Mouse (Mus musculus): Measurements from ENCODE around the gene Tesc. TPM values are rescaled to one million over a fixed set of nuclear protein-coding genes. Genes with fewer than 3 reads are reported as not detected.

The Tesc gene
- total RNA-seq (2014; fragmentation: Nextera tagmentation) (not detected in 2 replicates), total RNA-seq (2017) (not detected in 2 replicates)

GRCm38 (mm10) chr5:118027698-118028190, at the start of gene Tesc:
Gene Tesc (plus strand): TSS chr5:118027743.
- no peak for ATAC-seq (replicated peaks; ENCODE audit: low FRiP score, low TSS enrichment, poor library complexity, severe bottlenecking)

GRCm38 (mm10) chr5:117978159-117978697, 49.3 kb upstream of the Tesc start:
- ATAC-seq (replicated peaks; ENCODE audit: low FRiP score, low TSS enrichment, poor library complexity, severe bottlenecking), result no peak

- no peak for ATAC-seq (replicated peaks; ENCODE audit: low FRiP score, low TSS enrichment, poor library complexity, severe bottlenecking)
Measured at GRCm38 (mm10) chr5:117979082-117979481, 48.5 kb upstream of the Tesc start.

GRCm38 (mm10) chr5:117980921-117981320, 46.6 kb upstream of the Tesc start:
- no peak for ATAC-seq (replicated peaks; ENCODE audit: low FRiP score, low TSS enrichment, poor library complexity, severe bottlenecking)

- ATAC-seq (replicated peaks; ENCODE audit: low FRiP score, low TSS enrichment, poor library complexity, severe bottlenecking), result no peak
Measured at GRCm38 (mm10) chr5:117981943-117982342, 45.6 kb upstream of the Tesc start.

- no peak for ATAC-seq (replicated peaks; ENCODE audit: low FRiP score, low TSS enrichment, poor library complexity, severe bottlenecking)
Measured at GRCm38 (mm10) chr5:117986327-117986726, 41.2 kb upstream of the Tesc start.

GRCm38 (mm10) chr5:117987891-117988290, 39.7 kb upstream of the Tesc start:
- no peak for ATAC-seq (replicated peaks; ENCODE audit: low FRiP score, low TSS enrichment, poor library complexity, severe bottlenecking)

GRCm38 (mm10) chr5:117988367-117988766, 39.2 kb upstream of the Tesc start:
- no peak for ATAC-seq (replicated peaks; ENCODE audit: low FRiP score, low TSS enrichment, poor library complexity, severe bottlenecking)

- no peak for ATAC-seq (replicated peaks; ENCODE audit: low FRiP score, low TSS enrichment, poor library complexity, severe bottlenecking)
Measured at GRCm38 (mm10) chr5:117989773-117990172, 37.8 kb upstream of the Tesc start.

GRCm38 (mm10) chr5:117990957-117991356, 36.6 kb upstream of the Tesc start:
- no peak for ATAC-seq (replicated peaks; ENCODE audit: low FRiP score, low TSS enrichment, poor library complexity, severe bottlenecking)

- ATAC-seq (replicated peaks; ENCODE audit: low FRiP score, low TSS enrichment, poor library complexity, severe bottlenecking), result no peak
Measured at GRCm38 (mm10) chr5:117993550-117993949, 34.0 kb upstream of the Tesc start.

GRCm38 (mm10) chr5:117995372-117995901, 32.1 kb upstream of the Tesc start:
- no peak for ATAC-seq (replicated peaks; ENCODE audit: low FRiP score, low TSS enrichment, poor library complexity, severe bottlenecking)

GRCm38 (mm10) chr5:117995911-117996310, 31.6 kb upstream of the Tesc start:
- ATAC-seq (replicated peaks; ENCODE audit: low FRiP score, low TSS enrichment, poor library complexity, severe bottlenecking), result no peak

GRCm38 (mm10) chr5:117996581-117996980, 31.0 kb upstream of the Tesc start:
- ATAC-seq (replicated peaks; ENCODE audit: low FRiP score, low TSS enrichment, poor library complexity, severe bottlenecking), result no peak

- ATAC-seq (replicated peaks; ENCODE audit: low FRiP score, low TSS enrichment, poor library complexity, severe bottlenecking), result no peak
Measured at GRCm38 (mm10) chr5:117997434-117997970, 30.0 kb upstream of the Tesc start.

GRCm38 (mm10) chr5:117999061-117999460, 28.5 kb upstream of the Tesc start:
- ATAC-seq (replicated peaks; ENCODE audit: low FRiP score, low TSS enrichment, poor library complexity, severe bottlenecking), result no peak

- ATAC-seq (replicated peaks; ENCODE audit: low FRiP score, low TSS enrichment, poor library complexity, severe bottlenecking), result no peak
Measured at GRCm38 (mm10) chr5:117999584-117999983, 28.0 kb upstream of the Tesc start.

- ATAC-seq (replicated peaks; ENCODE audit: low FRiP score, low TSS enrichment, poor library complexity, severe bottlenecking), result peak; percentile 68
Measured at GRCm38 (mm10) chr5:118002059-118002458, 25.5 kb upstream of the Tesc start.

GRCm38 (mm10) chr5:118004619-118005018, 22.9 kb upstream of the Tesc start:
- peak; percentile 60 for ATAC-seq (replicated peaks; ENCODE audit: low FRiP score, low TSS enrichment, poor library complexity, severe bottlenecking)

GRCm38 (mm10) chr5:118005728-118006127, 21.8 kb upstream of the Tesc start:
- ATAC-seq (replicated peaks; ENCODE audit: low FRiP score, low TSS enrichment, poor library complexity, severe bottlenecking), result no peak

- no peak for ATAC-seq (replicated peaks; ENCODE audit: low FRiP score, low TSS enrichment, poor library complexity, severe bottlenecking)
Measured at GRCm38 (mm10) chr5:118008344-118008743, 19.2 kb upstream of the Tesc start.

Data from megakaryocyte-erythroid progenitor cell, adult 5-6 weeks (primary cell).